Mouse (Mus musculus) activated CD4-positive, CD25-positive, alpha-beta regulatory T cell, adult 4 months (primary cell): ENCODE measurements around the gene Sync. TPM values are rescaled to one million over a fixed set of nuclear protein-coding genes. Genes with fewer than 3 reads are reported as not detected.

Experiments used
- polyA plus RNA-seq, 2 experiments: library from polyadenylated mRNA; unstranded; fragments of 100-300 nt; shearing (Covaris generic); gene quantifications; one replicate each; pipeline ENCODE4 v1.2.1; 2017

Sync gene
- polyA plus RNA-seq, 2 experiments from 2014 or later = 0.46 to 0.48 TPM

Other genes with a start within 250 kb of the Sync start
- 10 to 100 TPM; 18.9 TPM for gene Rnf19b, start 229.3 kb upstream of the Sync start, polyA plus RNA-seq
- gene Tmem54, start 182.1 kb upstream of the Sync start, polyA plus RNA-seq = not detected
- gene Hpca, start 165.6 kb upstream of the Sync start, polyA plus RNA-seq = not detected
- under 1 TPM; 0.28 to 0.56 TPM for gene Fndc5, start 150.6 kb upstream of the Sync start, polyA plus RNA-seq
- 10 to 100 TPM; 24.4 to 26.3 TPM for gene S100pbp, start 97.9 kb upstream of the Sync start, polyA plus RNA-seq
- 10 to 100 TPM; 26.3 to 28.5 TPM for gene Yars, start 97.9 kb upstream of the Sync start, polyA plus RNA-seq
- under 1 TPM; 0.20 TPM for gene C77080, start 26.2 kb upstream of the Sync start, polyA plus RNA-seq
- gene Rbbp4, start 47.8 kb downstream of the Sync start, polyA plus RNA-seq = 100 to 1,000 TPM; 309 to 413 TPM
- gene Zbtb8os, start 48.1 kb downstream of the Sync start, polyA plus RNA-seq = 100 to 1,000 TPM; 117 TPM
- gene Zbtb8a, start 90.5 kb downstream of the Sync start, polyA plus RNA-seq = 1 to 10 TPM; 4.4 to 5.3 TPM
- not detected for gene Zbtb8b, start 153.2 kb downstream of the Sync start, polyA plus RNA-seq
- 10 to 100 TPM; 22.7 to 24.8 TPM for gene Bsdc1, start 174.0 kb downstream of the Sync start, polyA plus RNA-seq
- gene Tssk3, start 203.4 kb downstream of the Sync start, polyA plus RNA-seq = not detected
- not detected for gene Fam229a, start 203.6 kb downstream of the Sync start, polyA plus RNA-seq
- 1 to 10 TPM; 3.6 to 3.8 TPM for gene Marcksl1, start 226.0 kb downstream of the Sync start, polyA plus RNA-seq